In genomic region chr1:54326647-54327046, GRCm38 (mm10) we compare ENCODE assay signal across 30 mouse cellular contexts.
DNase-seq lines count a peak whose midpoint lies in the region; ATAC-seq and TF ChIP-seq lines count a peak whose summit lies in the region.
"Had no signal": no experiment of that assay in that cellular context is flagged by ENCODE, and none has a peak within 500 bp of the region (broad histone marks: within the 10 kb centered on the region; RNA-seq: fewer than 3 reads in every experiment).

No protein-coding gene starts in this region.

- H3K27ac ChIP-seq in forebrain, embryonic 16.5 days (ENCODE audit: low read length): no peak overlapping the region
- no peak overlapping the region for H3K27ac ChIP-seq in embryonic facial prominence, embryonic 10.5 days (replicated peaks)
- H3K27ac ChIP-seq: embryonic facial prominence, embryonic 13.5 days; forebrain, embryonic 10.5 days; forebrain, embryonic 13.5 days; gastrocnemius, adult 2 months; heart, embryonic 15.5 days; hindbrain, embryonic 10.5 days; hindbrain, embryonic 13.5 days; intestine, embryonic 15.5 days had no signal

- no peaks in the 10 kb centered on the region for H3K36me3 ChIP-seq in C2C12 (ENCODE audit: control insufficient read depth, insufficient read depth)
- no peaks in the 10 kb centered on the region for H3K36me3 ChIP-seq in forebrain, embryonic 16.5 days (ENCODE audit: control insufficient read depth, insufficient read depth)
- no peaks in the 10 kb centered on the region for H3K36me3 ChIP-seq in embryonic facial prominence, embryonic 10.5 days (replicated peaks)
- H3K36me3 ChIP-seq: embryonic facial prominence, embryonic 13.5 days; forebrain, embryonic 10.5 days; G1E; heart, embryonic 12.5 days; heart, embryonic 15.5 days; hindbrain, embryonic 10.5 days; hindbrain, embryonic 13.5 days; intestine, embryonic 15.5 days had no signal

- H3K4me3 ChIP-seq in C2C12 (ENCODE audit: insufficient read depth, poor library complexity, severe bottlenecking): no peak overlapping the region
- no peak overlapping the region for H3K4me3 ChIP-seq in forebrain, embryonic 16.5 days (replicated peaks; ENCODE audit: low read length)
- no peak overlapping the region for H3K4me3 ChIP-seq in embryonic facial prominence, embryonic 10.5 days
- H3K4me3 ChIP-seq: embryonic facial prominence, embryonic 13.5 days; erythroblast, embryonic 14.5 days; forebrain, embryonic 10.5 days; forebrain, embryonic 13.5 days; gastrocnemius, adult 2 months; heart, embryonic 12.5 days; heart, embryonic 15.5 days; hindbrain, embryonic 10.5 days; hindbrain, embryonic 13.5 days; intestine, embryonic 15.5 days had no signal

- H3K79me2 ChIP-seq in C2C12 (ENCODE audit: control insufficient read depth, insufficient read depth): no peaks in the 10 kb centered on the region

- DNase-seq in 3T3-L1 (ENCODE audit: low read depth, low spot score) (peak; percentile 66), adipocyte (ENCODE audit: low spot score) (peak; percentile 57)
- no peak for DNase-seq in embryonic facial prominence, embryonic 10.5 days (ENCODE audit: low spot score)
- DNase-seq in gastrocnemius, postnatal 10 days: no peak
- DNase-seq: adrenal gland, adult 2 months; adrenal gland, postnatal 14 days; cerebellum, adult 11 months; cerebellum, adult 2 months; cerebellum, adult 9-11 months; cerebellum, postnatal 25 days; forebrain, postnatal 0 days; gastrocnemius, adult 2 months; gastrocnemius, postnatal 25 days; heart, adult 18-20 months; heart, postnatal 10 days; heart, postnatal 36 days had no signal

- no peak overlapping the region for H3K4me2 ChIP-seq in forebrain, embryonic 16.5 days (ENCODE audit: low read length)
- H3K4me2 ChIP-seq: embryonic facial prominence, embryonic 13.5 days; forebrain, embryonic 13.5 days; heart, embryonic 12.5 days; heart, embryonic 15.5 days; hindbrain, embryonic 13.5 days; intestine, embryonic 15.5 days had no signal

- no peak overlapping the region for H3ac ChIP-seq in C2C12 (ENCODE audit: control insufficient read depth, insufficient read length, low read depth)

- H3K27me3 ChIP-seq in C2C12 (ENCODE audit: control insufficient read depth, insufficient read depth, insufficient read length): no peaks in the 10 kb centered on the region
- H3K27me3 ChIP-seq in forebrain, embryonic 16.5 days (replicated peaks; ENCODE audit: control insufficient read depth, insufficient read depth, low read length): no peaks in the 10 kb centered on the region
- no peaks in the 10 kb centered on the region for H3K27me3 ChIP-seq in embryonic facial prominence, embryonic 10.5 days (replicated peaks; ENCODE audit: low read depth, poor library complexity, severe bottlenecking)
- H3K27me3 ChIP-seq: CH12.LX; embryonic facial prominence, embryonic 13.5 days; forebrain, embryonic 13.5 days; heart, embryonic 12.5 days; heart, embryonic 15.5 days; hindbrain, embryonic 13.5 days; intestine, embryonic 15.5 days had no signal

- 92% methylated on average over 2 of the region's 2 CpGs for WGBS in forebrain, embryonic 16.5 days
- WGBS in embryonic facial prominence, embryonic 10.5 days: 91% methylated on average over 2 of the region's 2 CpGs

- no peaks in the 10 kb centered on the region for H3K4me1 ChIP-seq in forebrain, embryonic 16.5 days (replicated peaks; ENCODE audit: control insufficient read depth, insufficient read depth, low read length)
- H3K4me1 ChIP-seq in embryonic facial prominence, embryonic 10.5 days: no peaks in the 10 kb centered on the region
- H3K4me1 ChIP-seq: embryonic facial prominence, embryonic 13.5 days; forebrain, embryonic 10.5 days; forebrain, embryonic 13.5 days; heart, embryonic 12.5 days; heart, embryonic 15.5 days; hindbrain, embryonic 10.5 days; hindbrain, embryonic 13.5 days; intestine, embryonic 15.5 days had no signal

- H3K9me3 ChIP-seq in forebrain, embryonic 16.5 days (ENCODE audit: control insufficient read depth, low read length): no peaks in the 10 kb centered on the region
- peaks cover 10% of the 10 kb centered on the region; the same call in 1 of the 2 replicates for H3K9me3 ChIP-seq in embryonic facial prominence, embryonic 10.5 days
- H3K9me3 ChIP-seq: heart, embryonic 15.5 days; intestine, embryonic 15.5 days had no signal

- no peaks in the 10 kb centered on the region for H3K79me3 ChIP-seq in C2C12 (ENCODE audit: low read depth)

- no peak for ATAC-seq in forebrain, embryonic 16.5 days
- ATAC-seq: forebrain, embryonic 13.5 days; forebrain, postnatal 0 days; hindbrain, embryonic 16.5 days; intestine, embryonic 15.5 days had no signal

- TF ChIP-seq CTCF in C2C12 (IDR thresholded peaks at IDR 0.05; ENCODE audit: control insufficient read depth, insufficient read depth, insufficient read length): no peak

- H3K9ac ChIP-seq in forebrain, embryonic 16.5 days (replicated peaks; ENCODE audit: low read depth, low read length): no peak overlapping the region
- H3K9ac ChIP-seq: embryonic facial prominence, embryonic 13.5 days; forebrain, embryonic 13.5 days; forebrain, postnatal 0 days; heart, embryonic 12.5 days; heart, embryonic 15.5 days; hindbrain, embryonic 13.5 days; intestine, embryonic 15.5 days had no signal

TF ChIP-seq in C2C12, 6 proteins besides CTCF, POLR2A, EP300 and RAD21:
- TF ChIP-seq MAX (IDR thresholded peaks at IDR 0.05): no peak
- TF ChIP-seq MYOD1 (IDR thresholded peaks at IDR 0.05; ENCODE audit: control insufficient read depth, insufficient read length, low read depth): peak; percentile 46
- TF ChIP-seq FOSL1 (IDR thresholded peaks at IDR 0.05; ENCODE audit: insufficient read depth, low read length, poor library complexity, severe bottlenecking): no peak
- no peak for TF ChIP-seq USF1 (IDR thresholded peaks at IDR 0.05; ENCODE audit: low read depth)
- TF ChIP-seq CEBPB (IDR thresholded peaks at IDR 0.05; ENCODE audit: low read depth): peak; percentile 11

Comparison
In these comparisons a context has a peak if more than half of its experiments do, and no peak if none do; other contexts are left out.
1. DNase-seq: peak in 3T3-L1 (single experiment) and adipocyte (single experiment); none in embryonic facial prominence, embryonic 10.5 days (single experiment) and gastrocnemius, postnatal 10 days (single experiment).